Mouse (Mus musculus): ENCODE measurements around the gene Sh3tc1.

GRCm38 (mm10) chr5:35661210-35661609, 78.6 kb downstream of the Sh3tc1 start:
- TF ChIP-seq CTCF (IDR thresholded peaks at IDR 0.05; ENCODE audit: extremely low read depth, insufficient read depth, low read length) (no peak), POLR2A (IDR thresholded peaks at IDR 0.05; ENCODE audit: extremely low read depth, insufficient read depth, low read length) (no peak)
